Mouse (Mus musculus) lung, postnatal 4 days (tissue): ENCODE results near the gene Wwox.

ENCODE experiments used
- DNase-seq, 2 experiments: peaks; one replicate each; pipeline ENCODE4 v3.0.0; 2021

The Wwox gene

DNA sequence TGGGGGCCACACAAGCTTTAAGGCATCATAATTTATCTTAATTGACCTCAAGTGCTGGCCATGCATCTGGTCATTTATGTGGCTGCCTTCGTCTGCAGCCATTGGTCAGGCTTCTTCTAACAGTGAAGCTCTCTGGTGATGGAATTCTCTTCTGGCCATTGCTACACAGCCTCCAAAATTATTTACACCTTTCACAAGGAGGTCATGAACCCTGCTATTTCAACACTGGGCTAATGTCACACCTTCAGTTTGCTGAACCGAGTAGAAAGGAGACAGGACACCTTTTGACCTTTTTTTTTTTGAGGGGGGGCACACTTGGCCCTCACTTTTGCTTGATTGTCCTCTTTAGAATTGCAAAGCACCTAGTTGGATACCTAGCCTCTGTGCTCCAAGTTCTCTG lies 320.2 kb downstream of the Wwox start:
- DNase-seq, result no peak

DNA sequence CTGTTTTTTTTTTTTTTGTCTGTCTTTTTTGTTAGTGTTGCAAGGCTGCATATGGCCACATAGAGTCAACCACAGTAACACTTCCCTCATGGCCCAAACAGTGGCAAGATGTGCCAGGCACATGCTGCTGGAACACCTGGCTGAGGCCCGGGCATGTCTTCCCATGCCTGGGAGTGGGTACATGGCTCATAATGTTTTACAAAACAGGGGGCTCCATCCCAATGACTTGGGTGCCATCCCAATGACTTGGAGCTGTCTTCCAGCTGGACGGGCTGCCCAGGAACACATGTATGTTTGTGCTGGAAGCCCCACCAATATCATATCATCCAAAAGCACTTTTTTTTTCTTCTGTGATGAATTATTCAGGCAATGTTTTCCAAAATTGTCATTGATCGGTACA lies 329.1 kb downstream of the Wwox start:
- no peak for DNase-seq

DNA sequence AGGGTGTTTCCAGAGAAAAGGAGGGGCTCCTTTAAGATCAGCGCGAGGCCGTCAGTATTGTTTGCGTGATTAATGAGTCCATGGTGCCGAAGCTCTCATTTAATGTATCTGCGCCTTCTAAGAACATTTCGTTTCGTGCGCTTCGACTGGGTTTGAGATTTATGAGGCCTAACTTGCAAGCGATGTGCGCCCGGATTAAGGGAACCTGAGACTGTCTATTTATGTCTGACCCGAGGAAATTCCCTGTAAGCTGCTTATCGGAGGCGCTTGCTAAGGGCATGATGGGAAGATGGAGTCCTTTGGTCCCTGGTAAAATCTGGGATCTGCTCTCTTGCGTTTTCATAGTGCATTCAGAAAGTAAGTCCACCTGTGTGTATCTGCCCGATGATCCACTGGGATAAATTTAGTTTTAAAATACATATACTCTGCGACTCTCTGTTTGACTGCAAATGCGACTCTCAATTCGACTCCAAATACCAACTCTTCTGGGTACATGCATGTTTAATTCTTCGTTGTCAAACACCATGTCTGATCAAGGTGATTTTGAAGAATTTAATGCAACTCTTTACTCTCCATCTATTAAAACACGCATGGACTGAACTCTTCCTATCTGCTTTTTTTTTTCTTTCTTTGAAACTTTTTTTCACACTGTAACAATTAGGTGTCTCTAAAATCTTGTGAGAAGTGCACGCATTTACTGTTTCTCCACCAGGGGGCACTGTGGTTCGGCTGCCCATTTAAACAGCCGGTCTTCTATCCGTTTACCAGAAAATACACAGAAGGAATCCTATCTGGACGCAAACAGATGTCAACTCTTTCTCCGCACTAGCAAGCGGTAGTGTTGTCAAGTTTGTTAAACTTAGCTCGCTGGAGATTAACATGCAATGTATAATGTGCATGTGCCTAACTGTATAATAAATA lies 331.7 kb downstream of the Wwox start:
- DNase-seq, result peak; percentile 77 to 82

DNA sequence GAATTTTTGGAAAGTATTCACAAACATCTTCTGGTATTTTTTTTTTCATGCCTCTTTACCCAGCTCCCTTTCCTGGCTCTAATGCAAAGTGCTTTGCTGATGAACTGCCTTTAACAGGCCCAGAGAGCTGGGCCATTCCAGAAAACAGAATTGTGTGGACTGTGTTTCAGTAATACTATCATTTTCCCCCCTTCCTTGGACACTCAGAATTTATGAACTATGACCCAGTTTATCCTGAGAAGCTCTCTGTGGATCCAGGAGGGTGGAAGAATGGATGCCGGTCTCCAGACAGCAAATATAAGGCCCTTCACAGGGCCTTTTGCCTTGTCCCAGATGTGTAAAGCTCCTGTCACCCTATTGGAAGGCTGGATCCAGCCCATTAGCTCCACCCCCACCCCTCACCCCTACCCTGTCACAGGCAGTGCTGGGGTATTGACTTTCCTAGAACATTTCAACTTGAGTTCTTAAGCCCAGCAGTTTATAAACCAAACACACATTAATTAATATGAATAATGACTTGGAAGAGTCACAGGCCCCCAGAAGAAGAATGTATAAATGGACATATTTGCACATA lies 332.9 kb downstream of the Wwox start:
- no peak for DNase-seq

DNA sequence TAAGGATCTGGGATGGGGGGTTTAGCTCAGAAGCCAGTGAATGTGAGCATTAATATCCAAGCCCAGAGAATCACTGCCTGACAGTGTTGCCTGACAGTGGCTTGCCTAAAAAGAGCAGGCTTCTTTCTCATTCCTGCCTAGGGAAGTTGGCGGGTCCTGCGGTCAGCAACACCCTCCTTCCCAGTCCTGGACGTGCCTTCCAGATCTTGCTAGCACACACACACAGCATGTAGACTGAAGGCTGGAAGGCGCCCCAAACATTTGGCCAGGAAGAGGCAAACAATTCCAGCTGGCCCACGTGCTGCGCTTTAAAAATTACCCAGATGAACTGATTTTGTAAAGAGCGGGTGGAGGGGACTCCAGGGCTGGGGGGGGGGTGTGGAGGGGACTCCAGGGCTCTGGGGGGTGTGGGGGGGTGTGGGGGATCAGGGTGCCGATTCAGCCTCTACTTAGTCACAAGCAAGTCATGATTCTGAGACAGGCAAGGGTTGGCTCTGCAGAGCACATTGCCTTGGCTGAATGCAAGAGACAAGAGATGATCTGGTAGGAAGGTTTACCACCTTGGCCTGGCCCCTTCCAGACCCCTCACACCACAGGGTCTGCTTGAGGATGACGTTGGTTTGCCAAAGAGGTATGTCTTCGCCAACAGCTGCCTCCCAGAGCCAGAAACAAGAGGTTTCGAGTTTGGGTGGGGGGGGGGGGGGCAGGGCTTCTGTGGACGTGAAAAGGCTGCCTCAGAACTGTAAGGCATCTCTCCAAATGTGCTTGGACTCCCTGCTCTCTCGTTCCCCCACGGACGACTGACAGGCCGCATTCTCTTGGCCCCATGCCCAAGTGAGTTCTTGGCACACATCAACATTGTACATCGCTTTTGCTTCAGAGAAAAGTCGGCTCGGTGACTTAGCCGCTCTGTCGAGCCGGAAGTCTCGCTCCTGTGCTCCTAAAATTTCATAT lies 334.3 kb downstream of the Wwox start:
- peak; percentile 80 to 88 for DNase-seq

DNA sequence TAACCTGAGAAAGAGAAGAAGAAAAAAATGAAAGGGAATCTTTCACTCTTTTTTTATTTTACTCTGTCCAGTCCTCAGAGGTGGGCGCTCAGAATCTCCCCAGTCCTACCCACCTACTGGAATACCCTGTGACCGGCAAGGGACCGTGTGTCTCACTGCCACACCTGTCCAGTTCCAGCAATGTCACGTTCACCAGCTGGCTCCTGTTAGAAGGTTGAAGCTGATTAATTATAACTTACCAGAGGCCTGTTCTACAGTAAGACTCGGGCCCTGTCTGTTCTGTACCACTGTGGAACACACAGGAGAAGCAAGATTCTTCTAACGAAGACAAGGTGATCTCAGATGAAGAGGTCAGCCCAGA lies 334.9 kb downstream of the Wwox start:
- DNase-seq, result no peak

DNA sequence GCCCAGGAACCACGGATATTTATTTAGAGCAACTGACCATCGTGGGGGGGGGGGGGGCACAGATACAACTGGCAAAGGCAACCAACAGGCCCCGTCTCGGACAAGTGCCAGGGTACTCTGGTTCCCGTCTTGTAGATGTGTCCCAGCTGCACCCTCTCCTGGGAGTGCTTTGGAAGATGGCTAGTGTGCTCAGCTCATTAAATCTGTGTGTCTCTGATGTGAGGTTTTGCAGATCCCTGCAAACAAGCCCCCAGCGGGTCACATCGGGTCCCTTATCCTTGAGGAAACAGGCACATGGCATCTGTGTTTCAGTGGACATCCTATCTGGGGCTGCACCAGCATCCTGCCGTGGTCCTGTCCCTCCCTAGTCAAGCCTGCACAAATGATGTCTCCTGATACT lies 336.1 kb downstream of the Wwox start:
- peak; percentile 23 to 57 for DNase-seq

DNA sequence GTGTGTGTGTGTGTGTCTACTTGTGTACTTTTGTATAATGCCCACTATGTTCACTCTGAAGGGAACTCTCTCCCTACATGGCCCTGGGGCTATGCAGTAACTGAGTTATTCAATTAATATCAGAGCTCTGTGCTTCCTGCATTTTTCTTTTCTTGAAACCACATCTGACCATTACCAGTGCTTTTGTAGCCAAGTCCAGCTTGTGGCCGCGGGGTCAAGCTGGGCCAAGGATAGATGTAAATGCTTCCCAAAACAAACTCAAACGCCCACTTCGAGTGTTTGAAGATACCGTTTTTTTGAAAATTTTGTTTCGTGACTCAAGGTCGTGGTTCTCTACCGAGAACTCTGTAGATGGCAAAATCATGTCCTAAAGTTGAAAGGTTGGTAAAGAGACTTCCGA lies 337.2 kb downstream of the Wwox start:
- DNase-seq, result no peak

DNA sequence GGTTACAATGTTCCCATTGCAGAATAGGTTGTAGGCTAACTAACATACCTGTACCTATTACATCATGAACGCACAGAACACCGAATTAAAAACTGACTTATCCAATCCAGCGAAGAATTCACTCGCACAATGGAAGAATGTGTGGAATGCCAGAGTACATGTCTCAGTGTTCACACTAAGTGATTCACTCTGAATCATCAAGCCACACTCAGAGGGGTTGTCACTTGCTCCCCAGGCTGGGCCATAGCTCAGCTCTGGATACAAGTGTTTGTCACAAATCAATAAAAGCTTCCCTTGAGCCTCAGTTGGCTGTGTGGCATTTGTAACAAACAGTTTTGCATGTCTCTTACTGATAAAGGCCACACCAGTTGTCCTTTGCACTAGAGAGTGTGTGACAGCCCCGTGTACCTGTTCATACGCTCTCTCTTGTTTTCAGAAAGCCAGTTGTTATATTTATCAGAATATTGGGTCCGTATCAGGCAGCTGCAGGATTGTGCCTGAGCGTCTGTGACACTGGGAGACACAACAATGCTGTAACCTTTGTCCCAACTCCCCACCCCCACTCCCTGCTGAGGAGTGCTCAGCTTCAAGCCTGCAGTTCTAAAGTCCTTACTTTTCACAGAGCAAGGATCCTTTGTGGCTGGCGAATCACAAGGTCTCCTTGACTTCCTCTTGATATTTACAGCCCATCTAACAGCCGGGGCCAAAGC lies 338.0 kb downstream of the Wwox start:
- DNase-seq, result no peak

DNA sequence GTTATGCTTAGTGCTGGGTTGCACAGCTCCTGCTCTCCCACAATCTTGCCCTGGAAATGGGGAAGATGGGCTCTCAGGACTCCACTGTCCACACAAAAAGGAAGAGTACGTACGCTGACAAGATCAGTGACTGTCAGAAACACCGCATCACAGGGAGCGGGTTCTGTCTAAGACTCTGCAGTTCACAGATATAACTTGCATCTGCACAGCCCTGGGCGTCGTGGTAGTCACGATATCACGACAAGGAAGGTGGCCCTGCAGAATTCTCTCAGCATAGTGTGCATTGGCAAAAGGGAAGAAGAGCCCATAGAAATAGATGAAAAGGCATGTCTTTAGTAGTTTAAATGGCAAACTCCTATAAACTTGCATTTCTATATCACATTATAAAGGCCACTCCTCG lies 339.5 kb downstream of the Wwox start:
- no peak for DNase-seq

DNA sequence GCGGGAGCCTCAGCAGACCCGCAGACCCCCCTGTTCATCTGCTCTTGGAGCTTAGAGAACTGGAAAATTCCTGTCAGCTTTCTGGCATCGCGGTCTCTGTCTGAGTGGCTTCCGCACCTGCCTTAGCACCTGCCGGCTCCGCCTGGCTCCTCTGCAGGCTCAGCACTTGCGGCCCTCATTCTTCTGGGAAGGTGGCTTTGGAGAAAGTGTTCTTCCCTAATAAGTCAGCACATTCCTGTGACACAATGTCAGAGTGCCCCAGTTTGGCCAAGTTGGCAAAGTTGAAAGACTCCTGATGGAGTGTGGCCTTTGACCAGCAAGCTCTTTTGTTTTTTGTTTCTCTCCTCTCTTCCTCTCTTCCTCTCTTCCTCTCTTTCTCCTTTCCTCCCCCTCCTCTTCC lies 343.9 kb downstream of the Wwox start:
- DNase-seq, result no peak

DNA sequence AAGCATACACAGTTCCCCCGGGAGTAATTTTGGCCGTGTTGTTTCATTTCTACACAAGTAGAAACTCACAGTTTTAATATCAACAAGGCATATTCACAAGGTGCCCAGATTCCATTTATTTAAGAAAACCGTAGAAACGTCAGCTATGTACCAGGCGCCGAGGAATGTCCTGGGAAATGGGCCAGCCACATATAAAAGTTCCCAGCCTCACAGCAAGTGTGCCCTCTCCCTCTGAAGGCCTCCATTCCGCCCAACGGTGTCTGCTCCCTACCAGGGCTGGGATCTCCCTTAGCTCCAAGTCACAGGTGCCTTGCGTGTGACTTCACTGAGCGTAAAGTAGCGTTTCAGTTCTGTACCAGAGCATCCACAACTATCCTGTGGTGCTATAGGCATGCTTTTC lies 346.4 kb downstream of the Wwox start:
- DNase-seq, result no peak

DNA sequence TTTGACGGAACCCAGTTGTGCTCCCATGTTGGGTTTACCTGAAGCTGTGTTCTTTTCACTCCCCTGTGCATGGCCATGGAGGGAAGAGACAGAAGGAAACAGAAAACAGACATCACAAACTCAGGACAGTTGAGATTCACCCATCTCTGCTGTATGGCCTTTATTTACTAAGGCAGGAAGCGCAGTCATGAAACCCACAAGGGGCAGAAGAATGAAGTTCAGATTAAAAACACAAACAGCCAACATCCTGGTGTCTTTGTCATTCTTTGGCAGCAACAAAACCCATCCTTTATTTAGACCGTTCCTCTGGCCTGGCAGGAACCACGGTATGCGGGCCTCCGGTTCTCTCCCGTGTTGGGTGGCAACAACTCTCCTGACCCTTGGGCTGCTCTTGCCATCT lies 350.2 kb downstream of the Wwox start:
- DNase-seq, result peak in 1 of 2 experiments; percentile 36

DNA sequence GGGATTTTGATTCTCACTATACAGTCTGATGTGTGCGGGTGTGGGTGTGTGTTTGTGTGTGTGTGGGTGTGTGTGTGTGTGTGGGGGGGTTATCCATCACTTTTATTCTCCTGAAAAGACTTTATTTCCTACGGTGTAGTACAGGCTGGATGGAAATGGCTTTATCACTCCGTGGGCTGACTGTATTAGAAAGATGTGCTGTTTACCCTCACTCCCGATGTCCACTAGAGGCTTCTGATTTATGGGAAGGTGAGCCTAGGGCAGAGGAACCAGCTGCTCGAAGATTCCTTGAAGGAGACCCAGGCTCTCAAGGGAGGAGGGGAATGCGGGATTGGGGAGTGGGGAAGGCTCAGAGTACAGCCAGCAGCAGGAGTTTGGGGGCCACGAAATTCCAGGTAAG lies 351.3 kb downstream of the Wwox start:
- DNase-seq, result no peak

DNA sequence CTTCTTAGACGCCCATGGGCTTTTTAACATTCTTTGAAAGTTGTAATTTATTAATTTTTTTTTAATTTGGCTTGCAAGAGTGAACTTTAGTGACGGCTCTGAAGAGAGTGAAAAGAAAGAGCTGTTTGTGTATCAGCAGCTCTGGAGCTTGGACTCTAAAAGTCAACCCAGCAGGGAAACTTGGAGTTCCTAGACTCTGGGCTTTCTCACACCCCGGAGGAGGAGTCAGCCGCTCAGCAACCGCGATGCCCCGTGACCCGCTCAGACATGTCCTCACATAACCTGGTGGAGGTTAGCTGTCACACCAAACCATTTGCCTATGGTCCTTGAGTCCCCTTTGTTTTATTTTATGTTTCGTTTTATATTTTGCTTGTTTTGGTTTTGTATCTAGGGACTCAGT lies 354.2 kb downstream of the Wwox start:
- no peak for DNase-seq

DNA sequence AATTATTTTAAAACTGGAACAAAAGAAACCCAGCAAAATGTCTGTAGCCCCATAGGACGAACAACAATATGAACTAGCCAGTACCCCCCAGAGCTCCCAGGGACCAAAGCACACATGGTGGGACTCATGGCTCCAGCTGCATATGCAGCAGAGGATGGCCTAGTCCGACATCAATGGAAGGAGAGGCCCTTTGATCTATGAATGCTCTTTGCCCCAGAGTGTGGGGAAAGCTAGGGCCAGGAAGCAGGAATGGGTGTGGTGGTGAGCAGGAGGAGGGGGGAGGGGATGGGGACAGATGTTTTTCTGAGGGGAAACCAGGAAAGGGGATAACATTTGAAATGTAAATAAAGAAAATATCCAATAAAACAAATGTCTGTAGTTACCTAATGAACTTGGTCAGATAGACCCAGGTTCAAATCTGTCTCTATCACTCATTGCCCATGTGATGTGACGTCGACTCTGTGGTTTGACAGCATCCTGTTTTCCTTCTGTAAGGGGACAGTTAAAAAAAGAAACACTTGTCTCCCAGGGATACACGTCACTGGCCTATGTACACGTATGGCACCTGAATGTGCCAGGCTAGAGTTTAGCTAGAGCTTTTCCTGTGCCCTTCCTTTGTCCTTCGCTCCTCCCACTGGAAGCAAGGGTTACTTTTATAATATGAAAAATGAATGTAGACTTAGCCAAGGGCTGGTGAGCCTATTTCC lies 362.1 kb downstream of the Wwox start:
- no peak for DNase-seq

DNA sequence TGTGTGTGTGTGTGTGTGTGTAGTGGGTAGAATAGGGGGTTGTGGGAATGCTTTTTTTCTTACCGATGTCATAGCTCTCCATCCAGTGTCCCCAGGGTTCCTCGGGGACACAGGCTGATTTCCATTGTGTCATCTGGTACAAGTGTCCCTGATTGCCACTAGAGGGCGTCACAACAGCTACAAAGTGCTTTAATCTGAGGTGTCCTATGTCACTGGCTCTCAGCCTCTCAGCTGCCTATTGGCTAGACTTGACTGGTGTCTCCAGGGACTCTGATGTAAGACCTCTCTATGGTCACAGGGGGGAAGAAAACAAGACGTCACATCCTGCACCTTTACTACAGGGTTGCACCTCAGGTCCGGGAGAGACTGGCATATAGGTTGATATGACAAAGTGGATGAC lies 363.7 kb downstream of the Wwox start:
- DNase-seq, result peak in 1 of 2 experiments; percentile 23

DNA sequence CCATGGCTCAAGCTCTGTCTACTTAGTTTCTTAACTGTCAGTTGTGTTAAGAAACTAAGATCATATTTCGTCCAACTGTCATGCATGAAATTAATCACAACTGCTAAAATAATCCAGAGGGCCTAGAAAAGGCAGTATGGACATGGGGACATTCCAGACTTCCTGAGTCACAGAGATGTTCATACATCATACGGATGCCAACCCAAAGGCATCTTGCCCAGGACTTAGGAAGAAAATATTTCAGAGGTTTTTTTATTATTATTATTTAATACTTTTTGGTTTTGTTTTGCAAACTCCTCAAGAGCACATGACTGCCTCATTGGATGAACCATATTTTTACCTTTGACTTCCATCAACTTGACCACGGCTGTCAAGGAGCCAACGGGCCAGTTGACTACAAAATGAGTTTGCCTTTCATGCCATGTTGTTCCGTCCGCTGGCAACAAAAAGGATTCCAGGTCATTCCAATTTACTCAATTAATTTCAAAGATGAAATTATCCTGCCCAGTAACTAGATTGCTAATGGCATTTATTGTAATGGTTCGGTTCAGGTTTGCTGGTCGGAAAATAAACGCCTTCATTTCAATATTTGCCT lies 367.5 kb downstream of the Wwox start:
- no peak for DNase-seq

DNA sequence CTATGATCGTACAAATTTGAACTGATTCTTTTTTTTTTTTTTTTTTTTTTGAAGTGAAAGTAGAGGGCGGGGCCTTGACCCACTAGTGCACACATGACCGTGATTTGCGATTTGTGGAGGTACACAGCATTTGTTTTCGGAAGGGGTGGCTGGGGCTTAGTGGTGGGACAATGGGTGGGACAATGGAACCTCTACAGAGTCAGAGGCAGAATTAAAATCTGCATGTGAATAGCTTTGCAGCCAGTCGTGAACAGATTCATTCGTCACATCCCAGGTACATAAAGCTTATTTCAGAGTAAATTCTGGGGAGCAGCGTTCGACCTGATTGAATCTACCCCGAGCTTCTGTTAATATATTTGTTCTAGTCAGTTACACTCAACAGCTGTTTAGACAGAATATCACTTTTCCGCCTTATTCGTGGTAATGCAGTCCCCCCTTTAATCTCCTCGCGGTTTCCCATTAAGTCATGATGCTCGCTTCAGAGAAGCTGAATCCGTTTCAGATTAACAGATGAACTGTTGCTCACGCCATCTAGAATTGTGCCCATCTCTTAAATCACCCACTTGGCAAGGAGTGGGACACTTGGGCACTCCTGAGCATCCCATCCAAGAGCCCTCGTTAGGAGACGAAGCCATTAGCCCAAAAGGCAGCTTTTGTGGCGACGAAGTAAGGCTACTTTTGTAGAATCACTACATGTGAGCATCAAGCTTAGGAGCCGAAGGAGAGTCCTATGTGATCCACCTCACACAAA lies 368.4 kb downstream of the Wwox start:
- DNase-seq, result no peak

DNA sequence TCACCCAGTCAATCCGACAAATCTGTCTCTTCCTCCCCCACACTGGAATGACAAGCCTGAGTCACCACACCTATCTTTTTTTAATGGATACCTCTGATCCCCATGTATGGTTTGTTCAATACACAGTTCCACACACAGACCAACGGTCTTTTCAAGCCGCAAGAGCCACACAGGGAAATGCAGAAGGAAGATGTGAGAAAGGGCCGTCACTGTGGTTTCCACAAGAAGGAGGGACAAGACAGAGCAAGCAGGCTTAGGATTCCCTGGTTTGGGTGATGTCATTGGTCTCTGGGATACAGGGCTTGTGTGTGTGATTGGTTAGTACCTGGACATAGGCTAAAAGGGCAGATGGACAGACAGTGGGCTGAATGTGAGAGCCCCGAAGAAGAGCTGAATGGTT lies 371.0 kb downstream of the Wwox start:
- no peak for DNase-seq

DNA sequence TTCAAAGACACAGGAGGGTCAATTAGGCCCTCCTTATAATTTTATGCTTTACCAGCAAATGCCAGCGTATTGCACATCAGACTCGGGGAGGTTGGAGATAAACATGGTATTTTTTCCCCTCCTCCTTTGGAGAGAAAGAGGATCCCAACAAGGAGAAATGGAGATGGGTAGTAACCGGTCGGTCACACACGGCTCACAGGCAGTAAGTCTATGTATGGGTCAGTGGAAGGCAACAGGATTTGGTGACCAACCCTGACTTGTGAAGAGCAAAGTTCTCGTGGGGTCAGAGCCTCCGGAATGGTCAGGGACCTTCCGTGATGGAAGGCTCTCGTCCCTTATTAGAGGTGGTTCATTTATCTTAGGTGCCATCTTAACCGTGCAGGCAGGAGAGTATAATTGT lies 374.4 kb downstream of the Wwox start:
- no peak for DNase-seq
